Mouse (Mus musculus): Measurements from ENCODE around the gene Stk32b. TPM values are rescaled to one million over a fixed set of nuclear protein-coding genes. Genes with fewer than 3 reads are reported as not detected.
A peak's percentile ranks its signal among the peaks of the same experiment; 100 is the strongest.

Stk32b gene
- total RNA-seq, 1 experiment, result 0.13 TPM

DNA sequence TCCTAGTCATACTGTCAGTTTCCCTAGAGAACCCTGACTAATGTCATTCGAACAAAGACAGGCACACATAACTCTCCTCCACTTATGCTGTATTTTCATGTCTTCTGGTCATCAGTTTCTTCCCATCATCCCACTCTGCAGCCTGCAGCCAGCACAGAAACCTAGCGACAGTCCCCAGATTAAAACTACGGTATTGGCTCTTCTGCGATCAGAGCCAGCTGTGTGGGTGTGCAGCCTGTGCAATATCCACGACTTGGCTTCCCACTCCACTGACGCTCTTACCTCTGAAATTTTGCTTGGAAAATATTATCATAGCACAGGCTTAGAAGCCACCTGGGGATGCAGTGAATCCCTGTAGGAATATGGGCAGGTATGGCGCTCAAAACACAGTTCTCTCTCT lies 19.7 kb downstream of the Stk32b start:
- Histone ChIP-seq H3K4me3 (ENCODE audit: insufficient read depth in 1 of 2, low read depth in 1 of 2, low read length in 2 of 2, poor library complexity in 1 of 2, severe bottlenecking in 1 of 2) (no peak overlapping the region), H3K27ac (ENCODE audit: insufficient read depth, low read depth, low read length, poor library complexity, severe bottlenecking) (no peak overlapping the region), H3K4me1 (ENCODE audit: control insufficient read depth in 2 of 2, insufficient read depth in 2 of 2, low read length in 2 of 2, poor library complexity in 1 of 2) (no peaks in the 10 kb centered on the region), H3K9ac (ENCODE audit: insufficient read depth, low read depth, low read length, poor library complexity, severe bottlenecking) (no peak overlapping the region), H3K36me3 (ENCODE audit: control insufficient read depth, insufficient read depth, low read length, poor library complexity, severe bottlenecking) (no peaks in the 10 kb centered on the region), H3K9me3 (ENCODE audit: control insufficient read depth, insufficient read depth, low read depth, low read length) (no peaks in the 10 kb centered on the region)
- no peak for DNase-seq (ENCODE audit: low read depth, low spot score)
- TF ChIP-seq ZNF384 (IDR thresholded peaks at IDR 0.05; ENCODE audit: low read depth, low read length) (no peak), CHD2 (IDR thresholded peaks at IDR 0.05; ENCODE audit: low read depth, low read length) (no peak), MAFK (IDR thresholded peaks at IDR 0.05; ENCODE audit: insufficient read depth, low read depth, low read length) (no peak), ZC3H11A (IDR thresholded peaks at IDR 0.05; ENCODE audit: borderline replicate concordance, low read depth, low read length) (no peak), HCFC1 (IDR thresholded peaks at IDR 0.05; ENCODE audit: borderline replicate concordance, insufficient read depth, low read length) (no peak)
- in situ Hi-C loops (cut with MboI; ENCODE audit: low sequenced_read_pairs in 2 of 2, unreplicated experiment in 2 of 2), result no loop called here

DNA sequence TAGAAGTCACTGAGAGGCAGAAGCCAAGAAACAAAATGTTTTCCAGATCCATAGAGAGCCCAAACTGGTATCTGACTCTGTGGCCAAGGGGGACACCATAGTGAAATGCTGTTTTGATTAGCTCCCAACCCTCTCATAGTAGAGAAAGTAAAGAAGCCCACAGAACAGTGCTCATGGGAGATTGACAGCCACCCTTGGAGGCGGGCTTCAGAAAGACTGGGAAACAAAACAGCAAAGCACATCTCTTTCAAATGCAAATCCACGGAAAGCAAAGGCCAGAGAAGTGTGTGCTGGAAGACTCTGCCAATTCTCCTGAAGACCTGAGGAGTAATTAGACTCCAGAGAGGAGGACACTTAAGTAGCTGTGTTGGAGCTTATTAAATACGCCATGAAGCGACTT lies 21.2 kb downstream of the Stk32b start:
- Histone ChIP-seq H3K36me3 (ENCODE audit: control insufficient read depth, insufficient read depth, low read length, poor library complexity, severe bottlenecking) (no peaks in the 10 kb centered on the region), H3K9ac (ENCODE audit: insufficient read depth, low read depth, low read length, poor library complexity, severe bottlenecking) (no peak overlapping the region), H3K27ac (ENCODE audit: insufficient read depth, low read depth, low read length, poor library complexity, severe bottlenecking) (no peak overlapping the region), H3K4me1 (ENCODE audit: control insufficient read depth in 2 of 2, insufficient read depth in 2 of 2, low read length in 2 of 2, poor library complexity in 1 of 2) (no peaks in the 10 kb centered on the region), H3K9me3 (ENCODE audit: control insufficient read depth, insufficient read depth, low read depth, low read length) (no peaks in the 10 kb centered on the region), H3K4me3 (ENCODE audit: insufficient read depth in 1 of 2, low read depth in 1 of 2, low read length in 2 of 2, poor library complexity in 1 of 2, severe bottlenecking in 1 of 2) (no peak overlapping the region)
- TF ChIP-seq MAFK (IDR thresholded peaks at IDR 0.05; ENCODE audit: insufficient read depth, low read depth, low read length) (no peak), HCFC1 (IDR thresholded peaks at IDR 0.05; ENCODE audit: borderline replicate concordance, insufficient read depth, low read length) (no peak), CHD2 (IDR thresholded peaks at IDR 0.05; ENCODE audit: low read depth, low read length) (no peak), ZNF384 (IDR thresholded peaks at IDR 0.05; ENCODE audit: low read depth, low read length) (no peak), ZC3H11A (IDR thresholded peaks at IDR 0.05; ENCODE audit: borderline replicate concordance, low read depth, low read length) (no peak)
- peak; percentile 15 for DNase-seq (ENCODE audit: low read depth, low spot score)
- in situ Hi-C loops (cut with MboI; ENCODE audit: low sequenced_read_pairs in 2 of 2, unreplicated experiment in 2 of 2), result no loop called here

DNA sequence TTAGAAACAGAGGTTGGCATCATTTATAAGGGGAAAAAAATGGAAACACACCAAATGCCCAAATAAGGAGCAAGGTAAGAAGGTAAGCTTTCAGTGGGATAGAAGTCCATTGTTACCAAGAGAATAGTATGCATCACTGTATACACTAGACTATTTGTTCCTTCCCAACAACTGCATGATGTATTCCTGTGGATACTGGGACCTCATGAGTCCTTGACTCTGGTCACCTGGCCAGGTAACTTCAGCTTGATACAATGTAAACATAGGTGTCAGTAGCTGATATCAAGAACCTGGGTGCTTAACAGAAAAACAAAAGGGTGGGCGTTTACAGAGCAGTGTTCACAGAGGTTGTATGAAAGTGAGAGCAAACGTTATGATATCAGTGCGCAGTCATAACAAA lies 24.2 kb downstream of the Stk32b start:
- Histone ChIP-seq H3K36me3 (ENCODE audit: control insufficient read depth, insufficient read depth, low read length, poor library complexity, severe bottlenecking) (no peaks in the 10 kb centered on the region), H3K9ac (ENCODE audit: insufficient read depth, low read depth, low read length, poor library complexity, severe bottlenecking) (no peak overlapping the region), H3K4me1 (ENCODE audit: control insufficient read depth in 2 of 2, insufficient read depth in 2 of 2, low read length in 2 of 2, poor library complexity in 1 of 2) (no peaks in the 10 kb centered on the region), H3K9me3 (ENCODE audit: control insufficient read depth, insufficient read depth, low read depth, low read length) (no peaks in the 10 kb centered on the region), H3K4me3 (ENCODE audit: insufficient read depth in 1 of 2, low read depth in 1 of 2, low read length in 2 of 2, poor library complexity in 1 of 2, severe bottlenecking in 1 of 2) (no peak overlapping the region), H3K27ac (ENCODE audit: insufficient read depth, low read depth, low read length, poor library complexity, severe bottlenecking) (no peak overlapping the region)
- in situ Hi-C loops (cut with MboI; ENCODE audit: low sequenced_read_pairs in 2 of 2, unreplicated experiment in 2 of 2), result no loop called here
- DNase-seq (ENCODE audit: low read depth, low spot score), result no peak
- no peak for TF ChIP-seq CHD2 (IDR thresholded peaks at IDR 0.05; ENCODE audit: low read depth, low read length)
- TF ChIP-seq ZNF384 (IDR thresholded peaks at IDR 0.05; ENCODE audit: low read depth, low read length), result no peak
- no peak for TF ChIP-seq HCFC1 (IDR thresholded peaks at IDR 0.05; ENCODE audit: borderline replicate concordance, insufficient read depth, low read length)
- TF ChIP-seq MAFK (IDR thresholded peaks at IDR 0.05; ENCODE audit: insufficient read depth, low read depth, low read length), result no peak
- no peak for TF ChIP-seq ZC3H11A (IDR thresholded peaks at IDR 0.05; ENCODE audit: borderline replicate concordance, low read depth, low read length)

DNA sequence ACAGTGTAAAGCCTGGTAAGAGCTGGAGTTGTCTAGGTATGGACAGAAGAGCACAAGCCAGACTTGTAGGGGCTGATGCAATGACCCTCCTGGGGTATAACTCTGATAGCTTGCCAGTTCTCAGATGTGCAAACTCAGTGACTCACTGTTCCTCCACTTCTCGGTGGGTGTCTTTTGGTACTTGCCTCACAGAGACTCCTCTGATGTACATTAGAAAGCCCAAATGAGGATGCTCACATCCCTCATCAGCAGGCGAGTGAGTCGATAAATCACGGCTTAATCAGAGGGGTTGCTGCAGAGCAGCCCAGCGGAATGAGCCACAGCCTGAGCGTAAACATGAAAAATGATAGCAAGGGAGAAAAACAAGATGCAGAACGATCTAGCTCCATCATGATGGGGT lies 46.2 kb downstream of the Stk32b start:
- in situ Hi-C loops (cut with MboI; ENCODE audit: low sequenced_read_pairs in 2 of 2, unreplicated experiment in 2 of 2), result no loop called here
- no peak overlapping the region for H3K27ac ChIP-seq (ENCODE audit: insufficient read depth, low read depth, low read length, poor library complexity, severe bottlenecking)
- H3K9me3 ChIP-seq (ENCODE audit: control insufficient read depth, insufficient read depth, low read depth, low read length), result no peaks in the 10 kb centered on the region

DNA sequence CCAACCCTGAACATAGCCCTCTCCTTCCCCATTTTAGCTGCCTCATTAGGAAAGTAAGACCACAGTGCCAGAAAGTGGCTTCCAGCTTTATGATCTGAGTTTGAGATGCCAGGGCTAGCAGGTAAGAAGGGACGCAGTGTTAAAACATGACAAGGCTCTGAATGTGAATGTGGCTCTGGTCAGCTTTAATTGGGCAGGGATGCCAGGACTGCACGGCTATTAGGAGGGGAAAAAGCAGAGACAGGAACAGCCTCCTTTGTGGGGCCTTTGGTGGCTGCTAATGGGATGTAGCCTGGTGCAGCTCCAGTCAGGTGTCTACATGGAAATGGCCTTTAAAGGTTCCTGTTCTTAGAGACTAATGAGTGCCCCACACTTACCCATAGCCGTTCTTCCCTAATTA lies 52.0 kb downstream of the Stk32b start:
- in situ Hi-C loops (cut with MboI; ENCODE audit: low sequenced_read_pairs in 2 of 2, unreplicated experiment in 2 of 2), result no loop called here
- TF ChIP-seq CHD2 (IDR thresholded peaks at IDR 0.05; ENCODE audit: low read depth, low read length), result no peak
- TF ChIP-seq MAFK (IDR thresholded peaks at IDR 0.05; ENCODE audit: insufficient read depth, low read depth, low read length), result no peak
- no peak for TF ChIP-seq HCFC1 (IDR thresholded peaks at IDR 0.05; ENCODE audit: borderline replicate concordance, insufficient read depth, low read length)
- TF ChIP-seq ZC3H11A (IDR thresholded peaks at IDR 0.05; ENCODE audit: borderline replicate concordance, low read depth, low read length), result no peak
- no peak for TF ChIP-seq ZNF384 (IDR thresholded peaks at IDR 0.05; ENCODE audit: low read depth, low read length)
- Histone ChIP-seq H3K4me3 (ENCODE audit: insufficient read depth in 1 of 2, low read depth in 1 of 2, low read length in 2 of 2, poor library complexity in 1 of 2, severe bottlenecking in 1 of 2) (no peak overlapping the region), H3K27ac (ENCODE audit: insufficient read depth, low read depth, low read length, poor library complexity, severe bottlenecking) (no peak overlapping the region), H3K4me1 (ENCODE audit: control insufficient read depth in 2 of 2, insufficient read depth in 2 of 2, low read length in 2 of 2, poor library complexity in 1 of 2) (no peaks in the 10 kb centered on the region), H3K36me3 (ENCODE audit: control insufficient read depth, insufficient read depth, low read length, poor library complexity, severe bottlenecking) (no peaks in the 10 kb centered on the region), H3K9ac (ENCODE audit: insufficient read depth, low read depth, low read length, poor library complexity, severe bottlenecking) (no peak overlapping the region), H3K9me3 (ENCODE audit: control insufficient read depth, insufficient read depth, low read depth, low read length) (no peaks in the 10 kb centered on the region)
- no peak for DNase-seq (ENCODE audit: low read depth, low spot score)

More for the DNA sequence above, 46.2 kb downstream of the Stk32b start:
- Histone ChIP-seq H3K36me3 (ENCODE audit: control insufficient read depth, insufficient read depth, low read length, poor library complexity, severe bottlenecking) (no peaks in the 10 kb centered on the region), H3K4me3 (ENCODE audit: insufficient read depth in 1 of 2, low read depth in 1 of 2, low read length in 2 of 2, poor library complexity in 1 of 2, severe bottlenecking in 1 of 2) (no peak overlapping the region), H3K4me1 (ENCODE audit: control insufficient read depth in 2 of 2, insufficient read depth in 2 of 2, low read length in 2 of 2, poor library complexity in 1 of 2) (no peaks in the 10 kb centered on the region), H3K9ac (ENCODE audit: insufficient read depth, low read depth, low read length, poor library complexity, severe bottlenecking) (no peak overlapping the region)
- no peak for DNase-seq (ENCODE audit: low read depth, low spot score)
- no peak for TF ChIP-seq HCFC1 (IDR thresholded peaks at IDR 0.05; ENCODE audit: borderline replicate concordance, insufficient read depth, low read length)
- TF ChIP-seq MAFK (IDR thresholded peaks at IDR 0.05; ENCODE audit: insufficient read depth, low read depth, low read length), result no peak
- no peak for TF ChIP-seq ZC3H11A (IDR thresholded peaks at IDR 0.05; ENCODE audit: borderline replicate concordance, low read depth, low read length)
- TF ChIP-seq CHD2 (IDR thresholded peaks at IDR 0.05; ENCODE audit: low read depth, low read length), result no peak
- TF ChIP-seq ZNF384 (IDR thresholded peaks at IDR 0.05; ENCODE audit: low read depth, low read length), result no peak

All from ES-E14 (cell line).